Mouse (Mus musculus) A20 (cell line): ENCODE measurements around the gene Scpep1.
A peak's percentile ranks its signal among the peaks of the same experiment; 100 is the strongest.
"Not testable (repeated sequence)": the region's sequence is repeated elsewhere in the genome, so short reads cannot be mapped to it uniquely, and the experiment has no call there.

Experiments used
- DNase-seq: peaks from one replicate; pipeline ENCODE4 v3.0.0-alpha.2; 2011; ENCODE audit warnings: low read depth, low spot score

Gene Scpep1

DNA sequence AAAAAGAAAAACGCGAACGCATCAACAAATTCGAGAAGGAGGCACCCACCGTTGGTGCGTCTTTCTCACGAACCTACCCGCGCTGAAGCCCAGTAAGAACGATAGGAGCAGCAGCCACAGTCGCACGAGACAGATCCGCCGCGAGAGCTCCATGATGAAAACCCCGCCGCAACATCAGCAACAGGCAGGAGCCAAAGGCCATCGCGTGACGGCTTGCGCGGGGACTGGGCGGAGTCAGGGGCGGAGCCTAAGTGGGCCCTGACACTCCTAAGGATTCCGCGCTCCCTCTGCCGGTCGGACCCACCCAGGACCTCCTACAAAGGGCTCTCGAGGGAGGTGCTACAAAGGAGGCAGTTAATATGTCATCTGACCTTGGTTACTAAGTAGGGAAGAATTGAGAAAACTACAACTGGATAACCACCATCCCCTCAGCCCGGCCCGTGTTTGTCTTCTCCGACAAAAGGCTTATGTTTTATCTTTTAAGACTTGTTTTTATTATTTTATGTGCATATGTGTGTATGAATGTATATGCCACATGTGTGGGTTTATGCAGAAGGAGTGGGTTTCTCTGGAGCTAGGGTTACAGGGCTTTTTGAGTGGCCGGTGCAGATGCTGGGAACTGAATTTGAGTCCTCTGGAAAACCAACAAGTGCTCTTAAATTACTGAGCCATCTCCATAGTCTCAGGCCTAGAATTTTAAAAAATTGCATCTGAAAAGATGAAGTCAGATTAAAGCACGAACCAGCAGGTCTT is at the start of gene Scpep1:
Scpep1 (minus strand) TSS at position 249 of the 753 bp plus-strand sequence.
- DNase-seq: peak; percentile 96

DNA sequence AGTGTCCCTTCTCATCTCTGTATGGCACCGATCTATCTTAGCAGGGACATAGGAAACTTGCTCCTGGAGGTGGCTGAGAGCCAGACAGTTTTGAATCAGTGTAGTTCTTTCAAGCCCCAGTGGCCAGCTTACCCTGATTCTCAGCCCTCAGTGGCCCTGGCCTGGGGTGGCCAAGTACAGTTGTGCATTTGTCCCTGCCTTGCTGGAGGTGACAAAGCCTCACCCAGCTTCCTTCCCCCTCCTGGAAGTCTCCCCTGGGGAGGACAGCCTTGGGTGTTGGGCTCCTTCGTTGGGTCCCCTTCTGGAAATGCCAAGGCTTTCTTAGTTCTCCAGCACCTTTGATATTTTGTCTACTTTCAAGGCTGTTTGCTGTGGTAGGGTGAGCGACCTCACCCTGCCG is 48.5 kb upstream of the Scpep1 start:
- no peak for DNase-seq

GRCm38 (mm10) chr11:89003078-89003477 is 47.8 kb upstream of the Scpep1 start:
- DNase-seq: no peak

DNA sequence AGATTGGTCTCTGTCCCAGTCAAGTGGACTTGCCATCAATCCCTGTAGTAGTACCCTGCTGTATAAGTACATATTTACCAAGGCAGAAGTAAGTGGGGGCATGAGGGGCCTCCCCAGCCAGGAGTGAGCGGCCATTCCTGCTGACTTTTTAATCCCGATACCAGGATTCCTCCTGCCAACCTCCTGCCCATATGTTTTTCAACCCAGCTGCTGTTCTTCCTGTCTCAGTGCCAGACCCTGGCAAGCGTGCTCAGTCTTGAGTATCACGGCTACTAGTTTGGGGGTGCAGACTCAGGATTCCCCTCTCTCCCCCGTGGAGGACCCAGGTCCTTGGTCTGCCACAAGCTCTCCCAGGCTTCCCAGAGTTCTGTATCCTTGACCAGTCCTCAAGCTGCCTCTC is 47.4 kb upstream of the Scpep1 start:
- no peak for DNase-seq

DNA sequence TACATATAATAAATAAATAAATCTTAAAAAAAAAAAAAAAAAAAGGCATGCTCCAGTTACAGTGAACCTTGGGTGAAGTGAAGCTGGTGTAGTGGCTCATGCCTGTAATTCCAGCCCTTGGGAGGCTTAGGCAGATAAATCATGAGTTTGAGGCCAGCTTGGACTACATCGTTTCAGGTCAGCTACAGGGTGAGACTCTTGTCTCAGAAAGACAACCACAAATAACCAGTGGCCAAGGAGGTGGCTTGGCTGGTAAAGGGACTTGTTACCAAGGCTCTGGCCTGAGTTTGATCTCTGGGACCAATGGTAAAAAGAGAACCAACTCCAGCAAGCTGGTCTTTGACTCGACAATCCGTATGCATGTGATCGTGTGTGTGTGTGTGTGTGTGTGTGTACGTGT is 46.8 kb upstream of the Scpep1 start:
- DNase-seq: no peak

GRCm38 (mm10) chr11:89001569-89001968 is 46.3 kb upstream of the Scpep1 start:
- DNase-seq: no peak

- no peak for DNase-seq
Observed at GRCm38 (mm10) chr11:89000527-89000819, 45.2 kb upstream of the Scpep1 start.

GRCm38 (mm10) chr11:88999723-89000526 is 44.7 kb upstream of the Scpep1 start:
- DNase-seq: peak; percentile 52

- DNase-seq: peak; percentile 98
Observed at GRCm38 (mm10) chr11:88998974-88999722, 43.9 kb upstream of the Scpep1 start, which contains the start of gene Trim25. Trim25 (plus strand) TSS chr11:88999376.

DNA sequence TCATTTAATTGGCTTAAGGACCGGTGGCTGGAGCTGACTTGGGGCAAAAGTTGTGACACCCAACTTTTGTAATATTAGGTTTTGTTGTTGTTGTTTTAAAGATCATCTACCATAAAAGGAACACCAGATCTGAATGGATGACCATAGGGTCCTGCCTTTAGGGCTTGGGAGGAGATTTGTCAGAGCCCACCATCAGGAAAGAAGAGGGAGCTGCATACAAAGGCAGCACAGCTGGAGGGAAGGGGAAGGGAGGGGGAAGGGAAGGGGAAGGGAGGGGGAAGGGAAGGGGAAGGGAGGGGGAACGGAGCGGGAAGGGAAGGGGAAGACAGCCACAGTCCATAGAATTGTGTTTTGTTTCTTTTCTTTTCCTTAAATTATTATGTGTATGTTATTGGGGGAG is 43.1 kb upstream of the Scpep1 start:
- no peak for DNase-seq

DNA sequence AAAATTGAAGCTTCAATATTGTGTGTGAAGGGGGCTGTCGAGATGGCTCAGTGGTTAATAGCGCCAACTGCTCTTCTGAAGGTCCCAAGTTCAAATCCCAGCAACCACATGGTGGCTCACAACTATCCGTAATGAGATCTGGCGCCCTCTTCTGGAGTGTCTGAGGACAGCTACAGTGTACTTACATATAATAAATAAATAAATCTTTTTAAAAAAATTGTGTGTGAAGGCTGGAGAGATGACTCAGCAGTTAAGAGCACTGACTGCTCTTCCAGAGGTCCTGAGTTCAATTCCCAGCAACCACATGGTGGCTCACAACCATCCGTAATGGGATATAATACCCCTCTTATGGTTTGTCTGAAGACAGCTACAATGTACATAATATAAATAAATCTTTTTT is 42.1 kb upstream of the Scpep1 start:
- DNase-seq: not testable (repeated sequence)

GRCm38 (mm10) chr11:88996427-88996826 is 41.2 kb upstream of the Scpep1 start:
- DNase-seq: no peak

DNA sequence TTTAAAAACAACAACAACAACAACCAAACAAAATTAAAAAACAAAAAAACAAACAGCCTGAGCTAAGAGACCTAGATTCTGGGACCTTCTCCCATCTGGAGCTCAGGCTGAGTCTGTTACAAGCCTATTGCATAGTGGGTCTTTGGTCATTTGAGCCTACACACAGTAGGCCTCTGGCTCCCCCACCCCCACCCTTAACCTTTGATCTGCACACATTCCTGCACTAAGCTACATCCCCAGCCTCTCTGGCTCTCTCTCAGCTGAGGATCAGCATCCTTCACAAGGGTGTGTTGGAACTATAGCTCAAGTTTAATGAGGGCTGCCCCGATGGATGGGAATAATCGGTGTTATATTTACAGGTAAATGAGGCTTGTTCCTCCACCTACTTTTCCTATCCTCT is 40.4 kb upstream of the Scpep1 start:
- DNase-seq: no peak

DNA sequence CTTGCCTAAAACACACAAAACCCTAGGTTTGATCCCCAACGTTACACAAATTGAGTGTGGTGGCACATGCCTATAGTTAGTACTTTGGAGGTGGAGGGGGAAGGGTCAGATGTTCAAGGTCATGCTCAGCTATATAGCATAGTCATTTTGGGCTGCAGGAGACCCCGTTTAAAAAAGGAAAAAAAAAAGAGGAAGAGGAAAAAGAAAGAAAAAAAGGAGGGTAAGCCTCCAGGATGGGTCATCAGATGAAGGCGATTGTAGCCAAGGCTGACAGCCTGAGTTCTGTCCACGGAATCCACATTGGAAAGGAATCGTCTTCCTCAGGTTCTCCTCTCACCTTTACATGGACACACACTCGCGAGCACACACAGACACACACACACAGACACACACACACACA is 39.2 kb upstream of the Scpep1 start:
- DNase-seq: no peak

- DNase-seq: peak; percentile 82
Observed at GRCm38 (mm10) chr11:88993625-88994024, 38.4 kb upstream of the Scpep1 start.

DNA sequence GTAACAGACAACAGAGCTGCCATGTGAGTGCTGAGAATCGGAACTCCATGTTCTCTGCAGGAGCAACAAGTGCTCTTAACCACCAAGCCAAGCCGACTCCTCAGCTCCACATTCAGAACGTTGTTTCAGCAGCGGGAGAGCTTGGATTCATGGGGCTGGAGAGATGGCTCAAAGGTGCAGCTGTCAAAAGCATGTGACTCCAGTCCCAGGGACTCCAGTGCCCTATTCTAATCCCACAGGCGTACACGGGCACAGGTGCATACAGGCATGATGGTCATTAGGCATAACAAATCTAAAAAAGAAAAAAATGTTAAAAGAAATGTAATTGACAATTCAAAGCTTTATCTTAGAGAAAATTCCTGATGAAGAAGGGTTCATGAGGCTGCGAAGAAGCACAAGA is 37.9 kb upstream of the Scpep1 start:
- no peak for DNase-seq

DNA sequence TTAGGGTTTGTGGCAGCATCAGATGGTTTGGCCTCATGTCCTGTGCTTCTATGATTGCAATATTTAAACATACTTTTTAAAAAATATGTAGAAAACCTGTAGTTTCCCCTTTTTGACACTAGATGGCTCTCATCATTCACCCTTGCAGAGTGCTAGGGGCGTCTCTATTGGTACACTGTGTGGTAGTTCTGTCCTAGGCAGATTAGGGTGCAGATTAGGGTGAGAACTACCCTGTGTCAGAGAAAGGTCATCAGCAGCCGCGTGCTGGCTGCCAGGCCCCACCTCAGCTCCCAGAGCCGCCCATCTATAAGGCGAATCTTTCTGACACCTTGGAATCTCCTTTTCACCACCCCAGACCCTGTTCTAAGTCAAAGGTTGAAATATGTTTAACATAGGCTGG is 34.3 kb upstream of the Scpep1 start:
- peak; percentile 44 for DNase-seq

DNA sequence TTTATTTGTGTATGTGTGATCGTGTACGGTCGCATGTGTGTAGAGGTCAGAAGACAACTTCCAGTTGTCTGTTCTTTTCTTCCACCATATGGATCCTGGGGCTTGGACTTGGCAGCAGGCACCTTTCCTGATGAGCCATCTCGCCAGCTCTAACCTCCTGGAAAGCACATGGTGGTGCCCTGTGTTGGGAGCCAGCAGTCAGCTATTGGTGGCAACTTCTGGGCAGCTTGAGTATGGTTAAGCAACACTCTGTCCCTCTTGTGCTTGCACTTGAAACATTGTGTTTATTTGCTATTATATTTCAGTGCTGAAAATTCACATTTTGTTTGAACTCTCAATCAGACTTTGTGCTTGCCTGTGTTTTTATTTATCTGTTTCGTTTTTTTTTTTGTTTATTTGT is 33.7 kb upstream of the Scpep1 start:
- DNase-seq: no peak

DNA sequence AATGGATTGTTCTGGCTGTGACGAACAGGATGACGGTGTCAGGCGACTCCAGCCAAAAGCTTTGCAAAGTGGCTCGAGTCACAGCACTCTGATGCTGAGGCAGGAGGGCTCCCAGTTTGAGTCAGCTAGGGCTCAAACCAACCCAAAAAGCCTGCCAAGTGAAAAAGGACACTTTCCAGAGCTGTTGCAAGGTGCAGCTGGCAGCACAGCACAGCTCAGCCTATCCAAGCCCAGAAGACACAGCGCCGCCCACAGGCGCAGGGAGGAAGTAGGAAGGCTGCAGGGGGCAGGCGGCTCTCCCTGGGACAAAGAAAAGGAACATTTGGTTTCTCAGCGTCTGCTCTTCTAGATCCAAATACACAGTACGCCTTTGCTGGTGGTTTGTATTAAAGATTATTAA is 31.4 kb upstream of the Scpep1 start:
- no peak for DNase-seq

- DNase-seq: peak; percentile 73
Observed at GRCm38 (mm10) chr11:88981337-88981736, 26.1 kb upstream of the Scpep1 start.

DNA sequence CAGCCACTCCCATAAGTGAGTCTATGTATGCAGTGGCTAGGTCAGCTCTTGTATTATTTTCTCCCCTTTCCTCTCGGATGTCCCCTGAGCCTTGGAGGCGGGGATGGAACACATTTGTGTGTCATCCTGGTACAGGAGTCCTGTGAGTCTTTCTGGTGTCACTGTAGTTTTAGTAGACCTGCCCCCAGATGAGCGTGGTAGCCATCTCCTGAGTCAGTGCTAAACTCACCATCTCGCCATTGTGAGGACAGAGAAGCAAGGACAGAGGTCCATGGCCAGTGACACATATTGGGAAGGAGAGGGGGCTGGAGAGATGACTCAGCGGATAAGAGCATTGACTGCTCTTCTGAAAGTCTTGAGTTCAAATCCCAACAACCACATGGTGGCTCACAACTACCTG is 21.9 kb upstream of the Scpep1 start:
- no peak for DNase-seq

DNA sequence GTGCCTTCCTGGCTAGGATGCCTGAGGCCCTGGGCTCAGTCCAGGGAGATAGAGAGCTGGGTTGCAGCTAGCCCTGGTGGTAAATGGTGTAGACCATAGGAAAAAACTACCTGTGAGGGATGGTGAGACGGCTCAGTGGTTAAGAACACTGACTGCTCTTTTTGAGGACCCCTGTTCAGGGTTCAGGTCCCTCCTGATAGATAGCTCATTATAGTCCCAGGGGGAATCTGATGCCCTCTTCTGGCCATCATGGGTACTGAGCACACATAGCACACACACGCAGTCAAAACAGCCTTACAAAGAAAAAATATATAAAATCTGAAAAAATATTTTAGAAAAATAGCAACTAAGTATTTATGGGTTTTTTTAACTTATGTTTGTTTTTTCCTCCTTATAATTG is 21.1 kb upstream of the Scpep1 start:
- peak; percentile 71 for DNase-seq
